In the genomic region with DNA sequence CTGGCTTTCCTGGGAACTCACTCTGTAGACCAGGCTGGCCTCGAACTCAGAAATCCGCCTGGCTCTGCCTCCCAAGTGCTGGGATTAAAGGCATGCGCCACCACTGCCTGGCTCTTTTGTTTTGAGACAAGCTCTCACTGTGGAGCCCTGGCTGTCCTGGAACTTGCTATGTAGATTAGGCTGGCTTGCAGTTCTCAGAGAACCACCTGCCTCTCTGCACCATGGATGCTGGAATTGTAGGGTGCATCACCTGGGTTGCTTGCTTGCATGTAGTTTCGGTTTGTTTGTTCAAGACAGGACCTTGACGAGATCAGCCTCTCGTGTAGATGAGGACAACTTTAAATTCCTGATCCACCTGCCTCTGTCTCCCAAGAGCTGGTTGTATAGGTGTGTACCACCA, we compare ENCODE assay signal across 12 mouse cellular contexts. TPM values are rescaled to one million over a fixed set of nuclear protein-coding genes. Genes with fewer than 3 reads are reported as not detected.
DNase-seq lines count a peak whose midpoint lies in the region; ATAC-seq and TF ChIP-seq lines count a peak whose summit lies in the region.
"Had no signal": no experiment of that assay in that cellular context is flagged by ENCODE, and none has a peak within 500 bp of the region (broad histone marks: within the 10 kb centered on the region; RNA-seq: fewer than 3 reads in every experiment).

No protein-coding gene starts in this region.

- H3K9me3 ChIP-seq in hindbrain, postnatal 0 days (ENCODE audit: low read length): no peaks in the 10 kb centered on the region
- no peaks in the 10 kb centered on the region for H3K9me3 ChIP-seq in hindbrain, embryonic 12.5 days (replicated peaks)
- no peaks in the 10 kb centered on the region for H3K9me3 ChIP-seq in G1E (replicated peaks)
- H3K9me3 ChIP-seq in intestine, postnatal 0 days (ENCODE audit: control insufficient read depth): no peaks in the 10 kb centered on the region

- H3K4me1 ChIP-seq in hindbrain, postnatal 0 days (ENCODE audit: insufficient read depth, low read length): no peaks in the 10 kb centered on the region
- H3K4me1 ChIP-seq in hindbrain, embryonic 12.5 days: 0 out of 2 replicates have a peak, but pooled peaks cover 5% of the 10 kb centered on the region
- peaks cover 38% of the 10 kb centered on the region for H3K4me1 ChIP-seq in G1E (ENCODE audit: insufficient read depth, low read depth, low read length)
- no peaks in the 10 kb centered on the region for H3K4me1 ChIP-seq in intestine, postnatal 0 days (replicated peaks; ENCODE audit: control insufficient read depth, insufficient read depth, low read length)

- no peaks in the 10 kb centered on the region for H3K36me3 ChIP-seq in hindbrain, postnatal 0 days (ENCODE audit: insufficient read depth, low read length)
- H3K36me3 ChIP-seq in hindbrain, embryonic 12.5 days: no peaks in the 10 kb centered on the region
- H3K36me3 ChIP-seq in G1E (replicated peaks): peaks cover 8% of the 10 kb centered on the region
- no peaks in the 10 kb centered on the region for H3K36me3 ChIP-seq in intestine, postnatal 0 days (ENCODE audit: control insufficient read depth, insufficient read depth)

- H3K9ac ChIP-seq in hindbrain, postnatal 0 days (replicated peaks; ENCODE audit: low read length): no peak overlapping the region
- H3K9ac ChIP-seq in hindbrain, embryonic 12.5 days: no peak overlapping the region
- no peak overlapping the region for H3K9ac ChIP-seq in intestine, postnatal 0 days (ENCODE audit: low read depth, low read length)

- no peak for TF ChIP-seq CTCF in hindbrain, postnatal 0 days (IDR thresholded peaks at IDR 0.05; ENCODE audit: low read depth)
- TF ChIP-seq CTCF in G1E (IDR thresholded peaks at IDR 0.05; ENCODE audit: low read depth, low read length): no peak
- TF ChIP-seq CTCF in intestine, postnatal 0 days (IDR thresholded peaks at IDR 0.05; ENCODE audit: low read depth): no peak

- WGBS in hindbrain, postnatal 0 days: 84% methylated on average over 6 of the region's 6 CpGs
- WGBS in hindbrain, embryonic 12.5 days: 93% methylated on average over 6 of the region's 6 CpGs
- 69% methylated on average over 6 of the region's 6 CpGs for WGBS in intestine, postnatal 0 days

- no peaks in the 10 kb centered on the region for H3K27me3 ChIP-seq in hindbrain, postnatal 0 days (ENCODE audit: insufficient read depth, low read length)
- no peaks in the 10 kb centered on the region for H3K27me3 ChIP-seq in hindbrain, embryonic 12.5 days
- H3K27me3 ChIP-seq in G1E (ENCODE audit: insufficient read depth, low read length): no peaks in the 10 kb centered on the region
- H3K27me3 ChIP-seq in intestine, postnatal 0 days (replicated peaks; ENCODE audit: control insufficient read depth, insufficient read depth, low read length): no peaks in the 10 kb centered on the region

- no peak for DNase-seq in hindbrain, postnatal 0 days (ENCODE audit: low spot score)
- DNase-seq in A20 (ENCODE audit: low read depth, low spot score) (peak; percentile 69), G1E (ENCODE audit: low spot score) (no peak)
- DNase-seq in layer of hippocampus, adult 18-20 months (ENCODE audit: low spot score in 2 of 2): no peak
- DNase-seq in retina, embryonic 14.5 days (ENCODE audit: low spot score): no peak
- DNase-seq: adrenal gland, postnatal 25 days; cerebellum, adult 9-11 months; kidney, adult 9 months; retina, postnatal 1 day had no signal

- no peak overlapping the region for H3K4me3 ChIP-seq in hindbrain, postnatal 0 days (ENCODE audit: low read length)
- no peak overlapping the region for H3K4me3 ChIP-seq in hindbrain, embryonic 12.5 days
- H3K4me3 ChIP-seq in G1E (ENCODE audit: low read depth, low read length): peak overlapping the region; percentile 88
- H3K4me3 ChIP-seq in intestine, postnatal 0 days (ENCODE audit: low read depth, low read length): 0 out of 2 replicates have a peak overlapping the region, but pooled peaks have one; percentile 1

- peak overlapping the region; percentile 83; the same call in 1 of the 2 replicates for H3K4me2 ChIP-seq in hindbrain, postnatal 0 days (ENCODE audit: low read depth, low read length)
- H3K4me2 ChIP-seq in hindbrain, embryonic 12.5 days (replicated peaks): no peak overlapping the region
- peak overlapping the region; percentile 40 for H3K4me2 ChIP-seq in intestine, postnatal 0 days (replicated peaks; ENCODE audit: low read depth)

- H3K27ac ChIP-seq in hindbrain, postnatal 0 days: no peak overlapping the region
- no peak overlapping the region for H3K27ac ChIP-seq in hindbrain, embryonic 12.5 days
- H3K27ac ChIP-seq in intestine, postnatal 0 days (ENCODE audit: low read depth, low read length): no peak overlapping the region

- ATAC-seq in hindbrain, postnatal 0 days: no peak
- ATAC-seq in hindbrain, embryonic 12.5 days (ENCODE audit: low FRiP score): no peak
- ATAC-seq in G1E (ENCODE audit: extremely low read depth, insufficient number of reproducible peaks, low FRiP score, poor library complexity, severe bottlenecking): no peak
- ATAC-seq in intestine, postnatal 0 days: no peak
- ATAC-seq in monocyte, adult 5-6 weeks (replicated peaks; ENCODE audit: insufficient number of reproducible peaks, low FRiP score, low TSS enrichment, poor library complexity, severe bottlenecking): no peak

RNA-seq across cellular contexts. Expression of a gene that starts 2.7 kb away (rescaled TPM):
- total RNA-seq in hindbrain, postnatal 0 days (2014; rRNA removed): 12.5 and 17.1 TPM in 2 replicates
- 8.0 and 9.1 TPM in 2 replicates for polyA plus RNA-seq in hindbrain, postnatal 0 days (2015; fragmentation: Nextera tagmentation; extraction: Ambion mirVana)
- 13.4 and 15.2 TPM in 2 replicates for polyA plus RNA-seq in hindbrain, embryonic 12.5 days (2016; fragmentation: Nextera tagmentation; extraction: Ambion mirVana)
- total RNA-seq in G1E (2014; fragmentation: Nextera tagmentation) (43.9 and 44.0 TPM in 2 replicates), G1E (2017) (41.4 and 42.0 TPM in 2 replicates)
- polyA plus RNA-seq in G1E (2012): 15.4 and 18.8 TPM in 2 replicates
- 11.4 and 13.5 TPM in 2 replicates for polyA plus RNA-seq in intestine, postnatal 0 days (2015; fragmentation: Nextera tagmentation; extraction: Ambion mirVana)
- total RNA-seq in layer of hippocampus, adult 18-20 months (2021): 10 to 100 TPM; 25.1 to 27.1 TPM
- total RNA-seq in monocyte, adult 5-6 weeks (2017): 79.1 to 92.7 TPM (median 88.6 TPM) in 3 replicates

Comparison
In these comparisons a context has a peak if more than half of its experiments do, and no peak if none do; other contexts are left out.
1. H3K4me3 ChIP-seq: peak in G1E (single experiment) and intestine, postnatal 0 days (single experiment); none in hindbrain, postnatal 0 days (single experiment) and hindbrain, embryonic 12.5 days (single experiment).